Mouse (Mus musculus) liver, embryonic 14.5 days (tissue): ENCODE results near the gene Tsc1. TPM values are rescaled to one million over a fixed set of nuclear protein-coding genes. Genes with fewer than 3 reads are reported as not detected.

ENCODE experiments used
- ATAC-seq: fragments of 200-750 bp; cut with Nextera tagmentation; 2 replicates; pipeline ENCODE4 v1.8.0; 2017; ENCODE audit warnings: moderate number of reproducible peaks, mild to moderate bottlenecking, moderate library complexity; ENCODE audit not compliant: insufficient read depth
- DNase-seq, 3 experiments: peaks; one replicate each; pipeline ENCODE4 v3.0.0-alpha.2; 2012 to 2013; ENCODE audit warnings: low read depth in 3 of 3, low spot score in 3 of 3
- H3K27ac ChIP-seq: fragments of 300-500 bp; sonication (generic); 2 replicates; pipeline ENCODE4 v1.5.1; 2014; ENCODE audit warnings: moderate library complexity, mild to moderate bottlenecking, control low read depth, inconsistent platforms
- H3K27me3 ChIP-seq: fragments of 300-500 bp; sonication (generic); 2 replicates; pipeline ENCODE4 v1.6.1; 2014; ENCODE audit warnings: mild to moderate bottlenecking, low read length, moderate library complexity; ENCODE audit not compliant: control insufficient read depth, insufficient read depth
- H3K36me3 ChIP-seq: fragments of 300-500 bp; sonication (generic); replicated peaks from 2 replicates; pipeline ENCODE4 v1.6.1; 2014; ENCODE audit warnings: low read depth; ENCODE audit not compliant: control insufficient read depth, insufficient read depth
- H3K4me1 ChIP-seq, 2 experiments: fragments of 200-500 bp in 1 of 2; fragments of 300-500 bp in 1 of 2; sonication (generic) in 1 of 2; replicated peaks; 2 replicates each; pipeline ENCODE4 v1.6.1; 2012 to 2014; ENCODE audit warnings: antibody characterized with exemption in 1 of 2, inconsistent platforms in 1 of 2, low read length in 1 of 2; ENCODE audit not compliant: control insufficient read depth in 2 of 2, insufficient read depth in 2 of 2
- H3K4me2 ChIP-seq: fragments of 300-500 bp; sonication (generic); 2 replicates; pipeline ENCODE4 v1.6.1; 2014; ENCODE audit warnings: low read depth, mild to moderate bottlenecking, control low read depth, moderate library complexity
- H3K4me3 ChIP-seq, 2 experiments: fragments of 200-500 bp in 1 of 2; fragments of 300-500 bp in 1 of 2; sonication (generic) in 1 of 2; 2 replicates each; pipeline ENCODE4 v1.5.1; 2012 to 2014; ENCODE audit warnings: low read depth in 2 of 2, low read length in 2 of 2, mild to moderate bottlenecking in 2 of 2, control low read depth in 1 of 2, inconsistent platforms in 1 of 2, moderate library complexity in 1 of 2; ENCODE audit not compliant: insufficient read depth in 1 of 2
- H3K9ac ChIP-seq: fragments of 300-500 bp; sonication (generic); replicated peaks from 2 replicates; pipeline ENCODE4 v1.6.1; 2014; ENCODE audit warnings: mild to moderate bottlenecking, control low read depth, moderate library complexity
- H3K9me3 ChIP-seq: fragments of 300-500 bp; sonication (generic); 2 replicates; pipeline ENCODE4 v1.6.1; 2016; ENCODE audit warnings: low read length, mixed read lengths; ENCODE audit not compliant: control insufficient read depth
- CTCF ChIP-seq: IDR thresholded peaks from 2 replicates; pipeline ENCODE4 v1.5.1; 2016; ENCODE audit warnings: antibody characterized with exemption, low read depth, control low read depth
- EP300 ChIP-seq: IDR thresholded peaks from 2 replicates; pipeline ENCODE4 v1.6.1; 2016; ENCODE audit warnings: antibody characterized with exemption, low read depth
- WGBS: fragments of 180-500 bp; shearing (Covaris S2); extraction: QIAGEN DNeasy Blood & Tissue Kit; methylation state at CpG from one replicate; pipeline ENCODE4 v1.1.7; 2014; ENCODE audit not compliant: insufficient replicate concordance; 5-methylcytosine and 5-hydroxymethylcytosine counted together
- polyA plus RNA-seq, 2 experiments: library from polyadenylated mRNA; depleted of rRNA in 1 of 2; stranded (reverse) in 1 of 2; unstranded in 1 of 2; fragments of >200 nt; fragmentation: Nextera tagmentation in 1 of 2; extraction: Ambion mirVana in 1 of 2; gene quantifications; 2 replicates each; pipeline versions ENCODE4 v1.2.1 to v1.2.3; 2012 to 2014

Gene Tsc1
- polyA plus RNA-seq, 2 experiments = 5.3 to 5.4 TPM

GRCm38 (mm10) chr2:28616358-28616757 lies 24.7 kb upstream of the Tsc1 start:
- Histone ChIP-seq H3K27me3 (no peaks in the 10 kb centered on the region), H3K27ac (peak overlapping the region; percentile 98), H3K4me1 (peaks cover 38 to 51% of the 10 kb centered on the region in 2 experiments), H3K36me3 (peaks cover 68% of the 10 kb centered on the region), H3K9ac (peak overlapping the region; percentile 83), H3K4me3 (peak overlapping the region; percentile 82 to 88), H3K4me2 (peak overlapping the region; percentile 96), H3K9me3 (no peaks in the 10 kb centered on the region)
- no peak for DNase-seq
- 31% methylated on average over 5 of the region's 5 CpGs for WGBS
- ATAC-seq = peak; percentile 38; the same call in 1 of the 2 replicates
- TF ChIP-seq CTCF (peak; percentile 77), EP300 (no peak)

GRCm38 (mm10) chr2:28616874-28617273 lies 24.2 kb upstream of the Tsc1 start:
- H3K36me3 ChIP-seq = peaks cover 63% of the 10 kb centered on the region
- peak overlapping the region; percentile 82 to 88 for H3K4me3 ChIP-seq
- no peaks in the 10 kb centered on the region for H3K27me3 ChIP-seq
- TF ChIP-seq CTCF = no peak
- TF ChIP-seq EP300 = peak; percentile 92
- DNase-seq = peak; percentile 89 to 91 (median 90)
- H3K27ac ChIP-seq = peak overlapping the region; percentile 98
- ATAC-seq = peak; percentile 86
- H3K9ac ChIP-seq = peak overlapping the region; percentile 83
- 13% methylated on average over 9 of the region's 9 CpGs for WGBS
- peaks cover 39 to 48% of the 10 kb centered on the region in 2 experiments for H3K4me1 ChIP-seq
- peak overlapping the region; percentile 96 for H3K4me2 ChIP-seq
- H3K9me3 ChIP-seq = no peaks in the 10 kb centered on the region

- TF ChIP-seq EP300 = peak; percentile 41; the same call in 1 of the 2 replicates
- TF ChIP-seq CTCF = no peak
- Histone ChIP-seq H3K9ac (peak overlapping the region; percentile 83), H3K4me1 (peaks cover 44 to 55% of the 10 kb centered on the region in 2 experiments), H3K27ac (peak overlapping the region; percentile 98), H3K36me3 (peaks cover 53% of the 10 kb centered on the region), H3K9me3 (no peaks in the 10 kb centered on the region), H3K4me2 (peak overlapping the region; percentile 96), H3K4me3 (peak overlapping the region; percentile 82 to 88), H3K27me3 (no peaks in the 10 kb centered on the region)
- ATAC-seq (peak; percentile 45; the same call in 1 of the 2 replicates), DNase-seq (no peak)
- 29% methylated on average over 8 of the region's 8 CpGs for WGBS
Measured at GRCm38 (mm10) chr2:28617498-28618486, 23.2 kb upstream of the Tsc1 start.

GRCm38 (mm10) chr2:28618777-28619336 lies 22.2 kb upstream of the Tsc1 start:
- WGBS = 11% methylated on average over 6 of the region's 6 CpGs
- Histone ChIP-seq H3K27me3 (no peaks in the 10 kb centered on the region), H3K4me3 (peak overlapping the region; percentile 82 to 88), H3K4me2 (peak overlapping the region; percentile 96), H3K27ac (peak overlapping the region; percentile 98), H3K4me1 (peaks cover 44 to 53% of the 10 kb centered on the region in 2 experiments), H3K9me3 (no peaks in the 10 kb centered on the region), H3K9ac (peak overlapping the region; percentile 83), H3K36me3 (peaks cover 43% of the 10 kb centered on the region)
- TF ChIP-seq CTCF (no peak), EP300 (no peak)
- ATAC-seq (no peak), DNase-seq (no peak)

GRCm38 (mm10) chr2:28619369-28619768 lies 21.7 kb upstream of the Tsc1 start:
- 28% methylated on average over 6 of the region's 6 CpGs for WGBS
- Histone ChIP-seq H3K27ac (peak overlapping the region; percentile 98), H3K27me3 (no peaks in the 10 kb centered on the region), H3K4me3 (peak overlapping the region; percentile 82 to 88), H3K4me2 (peak overlapping the region; percentile 96), H3K9me3 (no peaks in the 10 kb centered on the region), H3K9ac (peak overlapping the region; percentile 83), H3K4me1 (peaks cover 44 to 53% of the 10 kb centered on the region in 2 experiments), H3K36me3 (peaks cover 38% of the 10 kb centered on the region)
- TF ChIP-seq CTCF (no peak), EP300 (peak; percentile 58; the same call in 1 of the 2 replicates)
- DNase-seq = no peak
- no peak for ATAC-seq
